Mouse (Mus musculus): ENCODE results near the gene 4930415O20Rik. TPM values are rescaled to one million over a fixed set of nuclear protein-coding genes. Genes with fewer than 3 reads are reported as not detected.

4930415O20Rik gene
- not detected for total RNA-seq (2023)

GRCm38 (mm10) chr15:98570873-98571538 lies at the start of gene 4930415O20Rik, which contains the start of gene Ccnt1:
Gene 4930415O20Rik, plus strand, starts transcription at chr15:98571004.
Gene Ccnt1, minus strand, starts transcription at chr15:98570923.

GRCm38 (mm10) chr15:98533881-98534627 lies 36.8 kb upstream of the 4930415O20Rik start, which contains the start of gene Kansl2:
Gene Kansl2, minus strand, starts transcription at chr15:98534264.

GRCm38 (mm10) chr15:98609331-98610130 lies 38.7 kb downstream of the 4930415O20Rik start, which contains the start of gene Adcy6:
Gene Adcy6, minus strand, starts transcription at chr15:98610076.

GRCm38 (mm10) chr15:98630540-98630939 lies 59.7 kb downstream of the 4930415O20Rik start, which contains the start of gene Cacnb3:
Gene Cacnb3, plus strand, starts transcription at chr15:98630840.

Other genes with a start within 250 kb of the 4930415O20Rik start
- not detected for gene Olfr284, start 230.0 kb upstream of the 4930415O20Rik start, total RNA-seq (2023)
- gene Olfr283, start 190.1 kb upstream of the 4930415O20Rik start, total RNA-seq (2023), result not detected
- gene Olfr282, start 139.8 kb upstream of the 4930415O20Rik start, total RNA-seq (2023), result not detected
- gene Olfr281, start 118.4 kb upstream of the 4930415O20Rik start, total RNA-seq (2023), result not detected
- gene OR5BS1P, start 101.1 kb upstream of the 4930415O20Rik start, total RNA-seq (2023), result not detected
- not detected for gene Lalba, start 88.3 kb upstream of the 4930415O20Rik start, total RNA-seq (2023)
- not detected for gene Olfr279, start 78.6 kb upstream of the 4930415O20Rik start, total RNA-seq (2023)
- 10 to 100 TPM; 61.5 to 65.2 TPM for gene Kansl2, start 36.7 kb upstream of the 4930415O20Rik start, total RNA-seq (2023)
- 100 to 1,000 TPM; 123 to 126 TPM for gene Ccnt1, start 81 bp upstream of the 4930415O20Rik start, total RNA-seq (2023)
- gene Adcy6, start 39.1 kb downstream of the 4930415O20Rik start, total RNA-seq (2023), result 10 to 100 TPM; 24.1 to 30.7 TPM
- under 1 TPM; 0.79 to 0.83 TPM for gene Cacnb3, start 59.8 kb downstream of the 4930415O20Rik start, total RNA-seq (2023)
- 100 to 1,000 TPM; 137 to 163 TPM for gene Ddx23, start 91.9 kb downstream of the 4930415O20Rik start, total RNA-seq (2023)
- gene Rnd1, start 106.5 kb downstream of the 4930415O20Rik start, total RNA-seq (2023), result 1 to 10 TPM in 1 of 2 experiments, under 1 TPM in 1; 0.82 to 1.3 TPM
- gene Ccdc65, start 137.2 kb downstream of the 4930415O20Rik start, total RNA-seq (2023), result not detected
- gene Fkbp11, start 157.2 kb downstream of the 4930415O20Rik start, total RNA-seq (2023), result 1 to 10 TPM; 3.7 to 5.5 TPM
- gene Arf3, start 192.2 kb downstream of the 4930415O20Rik start, total RNA-seq (2023), result 100 to 1,000 TPM; 105 to 115 TPM
- under 1 TPM; 0.21 to 0.29 TPM for gene Wnt10b, start 207.1 kb downstream of the 4930415O20Rik start, total RNA-seq (2023)
- gene Wnt1, start 218.9 kb downstream of the 4930415O20Rik start, total RNA-seq (2023), result not detected
- under 1 TPM; 0.15 to 0.39 TPM for gene Ddn, start 238.5 kb downstream of the 4930415O20Rik start, total RNA-seq (2023)